Mouse (Mus musculus) lung, embryonic 14.5 days (tissue): ENCODE results near the gene Capns1. TPM values are rescaled to one million over a fixed set of nuclear protein-coding genes. Genes with fewer than 3 reads are reported as not detected.
"Not testable (repeated sequence)": the region's sequence is repeated elsewhere in the genome, so short reads cannot be mapped to it uniquely, and the experiment has no call there.

Experiments used
- ATAC-seq: fragments of 200-750 bp; cut with Nextera tagmentation; 2 replicates; pipeline ENCODE4 v1.8.0; 2017; ENCODE audit warnings: mild to moderate bottlenecking, moderate TSS enrichment, moderate library complexity; ENCODE audit not compliant: insufficient read depth
- DNase-seq: peaks from one replicate; pipeline ENCODE4 v3.0.0-alpha.2; 2015
- H3K27ac ChIP-seq: fragments of 300-500 bp; sonication (generic); 2 replicates; pipeline ENCODE4 v1.5.1; 2014; ENCODE audit warnings: low read depth, mild to moderate bottlenecking, moderate library complexity
- H3K27me3 ChIP-seq: fragments of 300-500 bp; sonication (generic); 2 replicates; pipeline ENCODE4 v1.6.1; 2014; ENCODE audit warnings: low read length, control low read depth; ENCODE audit not compliant: insufficient read depth
- H3K36me3 ChIP-seq: fragments of 300-500 bp; sonication (generic); 2 replicates; pipeline ENCODE4 v1.6.1; 2014; ENCODE audit warnings: control low read depth; ENCODE audit not compliant: insufficient read depth
- H3K4me1 ChIP-seq: fragments of 300-500 bp; sonication (generic); 2 replicates; pipeline ENCODE4 v1.6.1; 2014; ENCODE audit warnings: antibody characterized with exemption, control low read depth; ENCODE audit not compliant: insufficient read depth
- H3K4me2 ChIP-seq: fragments of 300-500 bp; sonication (generic); 2 replicates; pipeline ENCODE4 v1.6.1; 2014; ENCODE audit warnings: mild to moderate bottlenecking
- H3K4me3 ChIP-seq: fragments of 300-500 bp; sonication (generic); 2 replicates; pipeline ENCODE4 v1.5.1; 2014; ENCODE audit warnings: low read depth, low read length
- H3K9ac ChIP-seq: fragments of 300-500 bp; sonication (generic); 2 replicates; pipeline ENCODE4 v1.6.1; 2014
- H3K9me3 ChIP-seq: fragments of 300-500 bp; sonication (generic); 2 replicates; pipeline ENCODE4 v1.6.1; 2016; ENCODE audit warnings: low read depth, low read length, control low read depth
- CTCF ChIP-seq: IDR thresholded peaks from 2 replicates; pipeline ENCODE4 v1.5.1; 2016; ENCODE audit warnings: antibody characterized with exemption, low read depth
- WGBS: fragments of 180-500 bp; shearing (Covaris S2); extraction: QIAGEN DNeasy Blood & Tissue Kit; methylation state at CpG from one replicate; pipeline ENCODE4 v1.1.7; 2014; 5-methylcytosine and 5-hydroxymethylcytosine counted together
- polyA plus RNA-seq: library from polyadenylated mRNA; unstranded; fragments of >200 nt; fragmentation: Nextera tagmentation; extraction: Ambion mirVana; gene quantifications from 2 replicates; pipeline ENCODE4 v1.2.1, GENCODE M21; 2014

The Capns1 gene
- polyA plus RNA-seq, 1 experiment from 2014 or later: 78.3 TPM

DNA sequence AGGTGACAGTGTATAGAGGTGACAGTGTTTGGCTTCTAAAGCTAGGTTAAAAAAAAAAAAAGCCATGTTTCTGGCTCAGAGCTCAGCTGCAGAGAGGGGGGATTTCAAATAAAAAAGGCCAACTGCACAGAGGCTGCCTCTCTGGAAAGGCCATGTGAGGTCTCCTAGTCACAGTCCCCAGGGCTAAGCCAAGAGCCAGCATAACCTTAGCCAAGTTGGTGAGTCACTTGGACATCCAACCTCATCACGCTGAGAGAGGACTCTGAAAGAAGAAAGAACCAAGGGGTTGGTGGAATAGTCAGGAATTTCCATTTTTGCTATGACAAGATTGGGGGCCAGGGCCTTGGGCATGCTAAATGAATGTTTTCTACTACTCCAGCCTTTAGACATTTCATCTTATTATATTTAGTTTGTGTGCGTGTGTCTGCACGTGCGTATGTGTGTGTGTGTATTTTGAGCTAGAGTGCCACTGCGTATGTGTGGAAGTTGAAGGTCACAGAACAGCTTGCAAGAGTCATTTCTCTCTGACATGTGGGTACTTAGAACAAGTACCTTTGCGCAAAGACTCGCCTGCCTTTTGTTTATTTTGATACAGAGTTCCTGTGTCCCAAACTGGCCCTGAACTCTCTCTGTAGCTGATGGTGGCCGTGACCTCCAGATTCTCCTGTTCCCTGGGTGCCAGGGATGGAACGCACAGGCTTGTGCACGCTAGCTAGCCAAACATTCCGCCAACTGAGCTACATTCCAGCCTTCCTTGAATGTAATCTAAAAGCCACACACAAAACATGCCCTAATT lies 4.5 kb upstream of the Capns1 start:
- DNase-seq (no peak), ATAC-seq (no peak)
- Histone ChIP-seq H3K27ac (no peak overlapping the region), H3K36me3 (no peaks in the 10 kb centered on the region), H3K9ac (no peak overlapping the region), H3K9me3 (no peaks in the 10 kb centered on the region), H3K4me1 (no peaks in the 10 kb centered on the region), H3K27me3 (no peaks in the 10 kb centered on the region), H3K4me3 (no peak overlapping the region), H3K4me2 (no peak overlapping the region)
- WGBS: 40% methylated on average over 11 of the region's 11 CpGs
- TF ChIP-seq CTCF: no peak

DNA sequence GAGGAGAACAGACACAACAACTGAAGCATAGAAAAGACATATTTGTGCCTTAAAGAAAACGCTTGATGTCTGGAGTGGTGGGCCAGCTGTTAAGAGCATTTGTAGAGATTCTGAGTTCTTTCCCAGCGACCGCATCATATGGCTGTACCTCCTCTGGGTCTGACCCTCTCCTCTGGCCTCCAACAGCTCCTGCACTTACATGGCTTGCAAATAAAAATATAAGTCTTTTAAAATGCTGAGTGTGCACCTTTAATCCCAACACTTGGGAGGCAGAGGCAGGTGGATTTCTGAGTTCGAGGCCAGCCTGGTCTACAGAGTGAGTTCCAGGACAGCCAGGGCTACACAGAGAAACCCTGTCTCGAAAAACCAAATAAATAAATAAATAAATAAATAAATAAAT lies 2.0 kb upstream of the Capns1 start:
- not testable (repeated sequence) for H3K9ac ChIP-seq, H3K4me3 ChIP-seq, DNase-seq, H3K4me1 ChIP-seq, H3K9me3 ChIP-seq, H3K27ac ChIP-seq, ATAC-seq, H3K36me3 ChIP-seq, H3K4me2 ChIP-seq, H3K27me3 ChIP-seq
- WGBS: 78% methylated on average over 5 of the region's 5 CpGs

DNA sequence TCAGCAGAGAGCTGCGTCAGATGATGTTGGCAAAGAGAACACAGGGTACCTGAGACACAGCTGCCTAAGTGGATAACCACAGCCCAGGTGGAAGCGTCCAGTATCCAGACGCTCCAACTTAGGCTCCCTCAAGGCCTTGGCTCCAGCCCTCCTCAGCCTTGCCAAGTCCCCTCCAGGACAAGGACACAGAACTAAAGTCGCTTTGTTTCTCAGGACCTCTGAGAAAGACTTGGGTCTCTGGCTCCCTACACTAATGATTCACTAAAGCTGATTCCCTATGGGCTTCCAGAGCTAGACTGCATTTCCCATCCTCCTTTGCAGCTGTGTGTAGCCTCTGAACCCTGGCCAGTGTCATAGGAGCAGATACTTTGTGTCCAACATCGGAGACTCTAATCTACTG lies 1.6 kb upstream of the Capns1 start:
- 77% methylated on average over 5 of the region's 5 CpGs for WGBS
- no peak overlapping the region for H3K27ac ChIP-seq
- H3K36me3 ChIP-seq: no peaks in the 10 kb centered on the region
- no peaks in the 10 kb centered on the region for H3K4me1 ChIP-seq
- H3K27me3 ChIP-seq: no peaks in the 10 kb centered on the region
- no peak for DNase-seq
- no peak overlapping the region for H3K4me3 ChIP-seq
- no peaks in the 10 kb centered on the region for H3K9me3 ChIP-seq
- H3K9ac ChIP-seq: no peak overlapping the region
- no peak overlapping the region for H3K4me2 ChIP-seq
- no peak for ATAC-seq
- TF ChIP-seq CTCF: no peak

DNA sequence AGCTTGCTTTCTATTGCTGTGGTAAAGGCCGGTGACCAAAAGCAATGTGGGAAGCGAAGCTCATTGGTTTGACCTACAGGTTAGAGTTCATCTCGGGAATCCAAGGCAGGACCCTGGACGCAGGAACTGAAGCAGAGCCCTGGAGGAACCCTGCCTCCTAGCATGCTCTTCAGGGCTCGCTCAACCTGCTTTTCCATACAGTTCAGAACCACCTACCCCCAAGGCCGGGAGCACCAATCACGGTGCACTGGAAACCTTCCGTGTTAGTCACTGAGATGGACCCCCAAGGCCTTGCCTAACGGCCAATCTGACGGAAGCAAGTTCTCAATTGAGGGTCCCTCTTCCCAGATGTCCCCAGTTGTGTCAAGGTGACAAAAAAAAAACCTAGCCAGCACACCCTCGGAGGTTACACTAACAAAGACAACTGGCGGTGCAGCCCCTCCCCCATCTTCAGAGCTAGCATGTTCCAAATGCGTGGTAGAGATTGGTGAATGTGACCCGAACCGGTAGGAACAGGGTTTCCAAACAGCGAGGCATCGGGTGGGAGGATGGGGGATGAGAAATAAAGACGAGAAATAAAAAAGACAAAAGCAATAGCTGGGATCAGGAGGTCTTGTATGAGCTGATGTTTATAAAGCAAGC lies 1.0 kb upstream of the Capns1 start:
- Histone ChIP-seq H3K4me1 (no peaks in the 10 kb centered on the region), H3K9ac (no peak overlapping the region), H3K9me3 (no peaks in the 10 kb centered on the region), H3K36me3 (no peaks in the 10 kb centered on the region), H3K4me3 (no peak overlapping the region), H3K4me2 (no peak overlapping the region), H3K27ac (no peak overlapping the region), H3K27me3 (no peaks in the 10 kb centered on the region)
- no peak for DNase-seq
- 67% methylated on average over 18 of the region's 18 CpGs for WGBS
- ATAC-seq: no peak
- TF ChIP-seq CTCF: no peak

DNA sequence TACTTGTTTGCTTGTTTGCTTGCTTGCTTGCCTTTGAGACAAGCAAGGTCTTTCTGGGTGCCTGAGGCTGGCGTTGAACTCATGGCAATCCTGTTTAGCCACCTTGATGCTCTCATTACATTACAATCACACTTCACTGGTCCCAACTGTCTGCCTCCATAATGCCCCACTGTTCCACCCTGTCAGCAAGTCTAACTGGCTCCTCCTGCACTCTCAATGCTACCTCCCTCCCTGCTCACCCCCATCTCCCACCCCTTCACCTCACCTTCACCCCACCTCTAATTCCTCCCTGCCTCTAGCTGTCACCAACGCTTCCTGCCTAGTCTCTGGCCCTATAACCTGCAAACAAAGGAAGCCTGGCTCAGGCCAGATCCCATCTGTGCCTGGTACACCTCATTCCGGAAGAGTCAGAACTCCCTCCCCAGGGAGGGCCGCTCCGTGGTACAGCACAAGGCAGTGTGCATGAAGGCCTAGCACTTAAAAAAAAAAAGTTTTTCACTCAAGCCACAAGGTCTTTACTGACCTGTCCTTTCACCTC lies 950 bp downstream of the Capns1 start:
- DNase-seq: no peak
- H3K27me3 ChIP-seq: no peaks in the 10 kb centered on the region
- peak overlapping the region; percentile 9; the same call in 1 of the 2 replicates for H3K27ac ChIP-seq
- H3K4me3 ChIP-seq: no peak overlapping the region
- ATAC-seq: no peak
- 38% methylated on average over 5 of the region's 5 CpGs for WGBS
- H3K9me3 ChIP-seq: no peaks in the 10 kb centered on the region
- H3K4me1 ChIP-seq: peaks cover 6% of the 10 kb centered on the region; the same call in 1 of the 2 replicates
- no peak overlapping the region for H3K9ac ChIP-seq
- H3K4me2 ChIP-seq: no peak overlapping the region
- 0 out of 2 replicates have a peak, but pooled peaks cover 1% of the 10 kb centered on the region for H3K36me3 ChIP-seq
- TF ChIP-seq CTCF: no peak

DNA sequence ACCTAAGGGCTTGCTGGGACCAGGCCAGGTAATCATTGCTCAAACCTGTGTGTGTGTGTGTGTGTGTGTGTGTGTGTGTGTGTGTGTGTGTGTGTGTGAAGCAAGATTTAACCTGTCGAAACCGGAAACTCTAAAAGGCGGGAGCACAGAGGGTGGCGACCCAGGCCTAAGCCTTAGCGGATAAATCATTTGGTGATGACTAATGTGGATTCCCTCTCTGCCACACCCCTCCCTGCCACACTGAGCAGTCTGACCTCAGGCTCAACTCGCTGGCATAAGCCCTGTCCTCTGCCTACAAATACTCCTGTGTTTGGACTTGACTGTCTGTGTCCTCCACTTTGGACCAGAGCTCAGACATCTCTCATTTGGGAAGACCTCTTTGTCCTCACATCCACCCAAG lies 2.4 kb downstream of the Capns1 start:
- peaks cover 6% of the 10 kb centered on the region; the same call in 1 of the 2 replicates for H3K4me1 ChIP-seq
- TF ChIP-seq CTCF: no peak
- H3K4me2 ChIP-seq: no peak overlapping the region
- H3K27ac ChIP-seq: no peak overlapping the region
- no peak for ATAC-seq
- H3K27me3 ChIP-seq: no peaks in the 10 kb centered on the region
- no peak overlapping the region for H3K4me3 ChIP-seq
- DNase-seq: no peak
- peaks cover 16% of the 10 kb centered on the region for H3K36me3 ChIP-seq
- 52% methylated on average over 6 of the region's 6 CpGs for WGBS
- no peak overlapping the region for H3K9ac ChIP-seq
- H3K9me3 ChIP-seq: no peaks in the 10 kb centered on the region

DNA sequence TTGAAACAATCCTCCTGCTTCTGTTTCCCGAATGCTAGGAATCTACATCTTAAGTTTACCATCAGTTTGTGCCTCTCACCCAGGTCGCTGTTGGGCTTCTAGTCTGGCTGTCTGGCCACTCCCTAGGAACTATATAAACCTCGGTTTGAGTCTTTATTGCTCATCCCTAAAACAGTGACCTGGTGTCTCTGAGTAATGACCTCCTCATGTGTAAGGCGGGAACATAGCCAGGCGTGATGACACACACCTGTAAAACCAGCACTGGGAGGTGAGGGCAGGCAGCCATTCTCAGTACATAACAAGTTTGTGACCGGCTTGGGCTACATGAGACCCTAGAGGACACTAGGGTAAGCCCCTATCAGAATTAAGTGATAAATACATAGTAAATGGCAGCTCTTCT lies 3.1 kb downstream of the Capns1 start:
- peak overlapping the region; percentile 73; the same call in 1 of the 2 replicates for H3K27ac ChIP-seq

More for the DNA sequence above, 3.1 kb downstream of the Capns1 start:
- DNase-seq (no peak), ATAC-seq (no peak)
- H3K36me3 ChIP-seq: peaks cover 23% of the 10 kb centered on the region
- H3K4me1 ChIP-seq: peaks cover 6% of the 10 kb centered on the region; the same call in 1 of the 2 replicates
- 57% methylated on average over 6 of the region's 6 CpGs for WGBS
- H3K4me3 ChIP-seq: peak overlapping the region; percentile 71
- TF ChIP-seq CTCF: no peak
- no peaks in the 10 kb centered on the region for H3K27me3 ChIP-seq
- H3K9ac ChIP-seq: peak overlapping the region; percentile 75; the same call in 1 of the 2 replicates
- H3K4me2 ChIP-seq: peak overlapping the region; percentile 64
- H3K9me3 ChIP-seq: no peaks in the 10 kb centered on the region
